Comparison of ENCODE assay signal across 16 mouse cellular contexts in the genomic region with DNA sequence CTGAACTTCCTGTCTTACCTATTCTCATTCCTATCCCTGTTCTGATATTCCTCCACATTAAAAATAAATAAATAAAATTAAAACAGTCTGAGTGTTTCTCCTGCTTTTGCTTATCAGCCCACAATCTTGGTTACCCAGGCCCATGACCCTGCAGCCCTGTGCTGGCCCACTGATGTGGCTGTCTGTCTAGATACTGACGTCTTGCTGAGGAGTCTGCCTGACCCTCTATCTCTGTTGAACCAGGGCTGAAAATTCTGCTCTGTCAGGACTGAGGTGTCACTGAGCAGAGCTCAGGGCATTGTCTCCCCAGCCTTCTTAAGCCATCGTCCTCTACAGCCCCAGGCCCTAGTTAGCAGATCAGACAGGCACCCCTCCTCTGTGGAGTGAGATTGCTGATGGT.
"Had no signal": no experiment of that assay in that cellular context is flagged by ENCODE, and none has a peak within 500 bp of the region (broad histone marks: within the 10 kb centered on the region; RNA-seq: fewer than 3 reads in every experiment).

No protein-coding gene starts in this region.

- DNase-seq: lung, adult 2 months; lung, postnatal 14 days; lung, postnatal 36 days; right cerebral cortex, postnatal 14 days; thymus, adult 2 months; thymus, postnatal 25 days; thymus, postnatal 4 days had no signal

- H3K36me3 ChIP-seq: lung, embryonic 15.5 days; midbrain, embryonic 12.5 days; midbrain, embryonic 15.5 days; neural tube, embryonic 12.5 days; stomach, embryonic 15.5 days had no signal

- ATAC-seq: lung, postnatal 0 days; midbrain, embryonic 15.5 days had no signal

- H3K9me3 ChIP-seq: lung, embryonic 15.5 days; megakaryocyte, embryonic 14.5 days; midbrain, embryonic 12.5 days; midbrain, embryonic 15.5 days; neural tube, embryonic 12.5 days; stomach, embryonic 15.5 days had no signal

- H3K9ac ChIP-seq: lung, embryonic 15.5 days; midbrain, embryonic 12.5 days; midbrain, embryonic 15.5 days; neural tube, embryonic 12.5 days; stomach, embryonic 15.5 days had no signal

- H3K4me1 ChIP-seq: lung, embryonic 15.5 days; megakaryocyte, embryonic 14.5 days; midbrain, embryonic 12.5 days; midbrain, embryonic 15.5 days; neural tube, embryonic 12.5 days; stomach, embryonic 15.5 days had no signal

- H3K4me3 ChIP-seq: lung, embryonic 15.5 days; megakaryocyte, embryonic 14.5 days; midbrain, embryonic 12.5 days; midbrain, embryonic 15.5 days; neural tube, embryonic 12.5 days; stomach, embryonic 15.5 days had no signal

- H3K27me3 ChIP-seq: lung, embryonic 15.5 days; megakaryocyte, embryonic 14.5 days; midbrain, embryonic 12.5 days; midbrain, embryonic 15.5 days; neural tube, embryonic 12.5 days; stomach, embryonic 15.5 days had no signal

- H3K27ac ChIP-seq: lung, embryonic 15.5 days; macrophage; midbrain, embryonic 12.5 days; midbrain, embryonic 15.5 days; neural tube, embryonic 12.5 days; stomach, embryonic 15.5 days; stomach, postnatal 0 days had no signal

- H3K4me2 ChIP-seq: lung, embryonic 15.5 days; midbrain, embryonic 12.5 days; midbrain, embryonic 15.5 days; neural tube, embryonic 12.5 days; stomach, embryonic 15.5 days had no signal
